Mouse (Mus musculus): ENCODE measurements at regions not wholly inside any gene's neighbourhood (a gene's known extent, or its start where the extent isn't known, plus 50 kb on each side); places are given as distances from the start of the nearest gene placed in this dataset.
A peak's percentile ranks its signal among the peaks of the same experiment; 100 is the strongest.
"Not testable (repeated sequence)": the region's sequence is repeated elsewhere in the genome, so short reads cannot be mapped to it uniquely, and the experiment has no call there.

DNA sequence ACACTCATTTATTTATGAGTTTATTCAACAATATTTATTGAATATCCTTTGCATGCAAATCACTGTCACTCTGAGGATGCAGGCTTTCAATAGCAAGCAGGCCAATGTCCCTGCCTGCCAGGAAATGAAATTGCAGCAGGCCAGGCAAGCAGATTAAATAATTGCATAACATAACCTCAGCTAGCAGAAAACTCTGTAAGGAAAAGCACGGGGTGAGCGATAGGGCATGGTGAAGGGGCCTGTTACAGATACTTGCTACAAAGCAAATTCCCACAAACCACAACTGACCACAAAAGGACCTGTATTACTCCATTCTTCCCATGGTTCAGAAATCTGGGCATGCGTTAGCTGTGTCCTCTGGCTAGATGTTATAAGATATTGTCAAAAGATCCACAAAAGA lies 509.8 kb downstream of the Bnc2 start:
- no peak for DNase-seq (ENCODE audit: low spot score)

DNA sequence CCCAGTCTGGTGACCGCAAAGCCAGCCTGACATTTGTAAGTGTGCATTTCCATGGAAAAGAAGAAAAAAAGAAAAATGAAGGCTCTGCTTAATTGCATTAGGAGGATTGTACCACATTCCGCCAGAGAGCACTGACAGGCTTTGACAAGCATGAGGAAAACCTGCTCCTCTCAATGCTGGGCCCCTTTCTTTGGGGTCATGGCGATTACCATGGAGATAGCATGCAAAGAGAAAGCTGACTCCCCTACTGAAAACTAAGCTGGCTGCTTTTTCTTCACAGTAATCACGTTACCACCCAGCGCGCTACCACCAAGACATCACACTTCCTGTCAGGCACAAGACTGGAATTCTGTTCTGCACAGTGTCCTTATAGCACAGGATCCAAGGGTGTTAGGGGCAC lies 502.2 kb downstream of the Bnc2 start:
- DNase-seq (ENCODE audit: low spot score), result no peak

DNA sequence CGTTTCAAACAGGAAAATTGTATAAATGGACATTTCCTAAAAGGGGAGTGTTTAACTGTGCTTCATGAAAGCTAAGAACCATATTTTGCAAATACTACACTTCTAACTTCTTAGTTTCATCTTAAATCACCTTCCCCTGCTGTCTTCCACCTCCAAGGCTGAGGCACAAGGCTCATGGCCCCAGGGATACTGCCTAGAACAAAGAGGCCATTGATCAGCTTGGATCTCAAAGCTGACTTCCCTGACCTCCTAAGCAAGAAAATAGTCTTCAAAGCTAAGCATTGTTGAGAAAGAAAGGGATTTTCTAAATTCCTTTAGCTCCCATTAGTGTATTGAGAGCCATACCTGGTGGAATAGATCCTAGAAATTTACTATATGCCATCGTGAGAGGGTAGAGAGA lies 501.6 kb downstream of the Bnc2 start:
- DNase-seq (ENCODE audit: low spot score), result no peak

DNA sequence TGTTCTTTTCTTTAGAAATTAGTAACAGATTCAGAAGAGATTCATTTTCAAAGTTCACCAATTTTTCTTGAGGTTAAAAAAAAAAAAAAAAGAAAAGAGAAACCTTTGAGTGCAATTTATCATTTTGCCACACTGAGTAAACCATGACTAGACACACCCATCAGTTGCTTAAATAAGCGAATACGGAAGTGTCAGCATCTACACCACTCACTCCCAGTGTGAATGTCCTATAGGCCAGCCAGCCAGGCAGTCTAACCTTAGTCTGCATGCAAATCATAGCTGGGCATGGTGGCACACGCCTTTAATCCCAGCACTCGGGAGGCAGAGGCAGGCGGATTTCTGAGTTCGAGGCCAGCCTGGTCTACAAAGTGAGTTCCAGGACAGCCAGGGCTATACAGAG lies 498.6 kb downstream of the Bnc2 start:
- DNase-seq (ENCODE audit: low spot score), result not testable (repeated sequence)

DNA sequence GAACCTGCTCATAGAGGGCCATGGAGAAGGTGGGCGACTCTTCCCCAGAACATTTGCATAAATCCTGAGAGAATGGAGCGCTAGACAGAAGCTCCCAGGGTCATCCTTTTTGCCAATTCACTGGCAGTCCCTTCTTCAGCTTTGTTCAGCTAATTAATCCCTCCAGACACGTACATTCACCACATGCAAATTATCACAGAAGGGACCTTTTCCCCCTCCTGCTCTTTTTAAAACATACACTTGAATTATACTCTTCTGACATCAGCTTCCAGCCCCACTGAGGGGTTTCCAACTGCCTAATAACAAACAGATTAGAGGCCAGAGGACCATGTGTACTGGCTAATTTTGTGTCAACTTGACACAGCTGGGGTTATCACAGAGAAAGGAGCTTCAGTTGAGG lies 497.2 kb downstream of the Bnc2 start:
- no peak for DNase-seq (ENCODE audit: low spot score)

DNA sequence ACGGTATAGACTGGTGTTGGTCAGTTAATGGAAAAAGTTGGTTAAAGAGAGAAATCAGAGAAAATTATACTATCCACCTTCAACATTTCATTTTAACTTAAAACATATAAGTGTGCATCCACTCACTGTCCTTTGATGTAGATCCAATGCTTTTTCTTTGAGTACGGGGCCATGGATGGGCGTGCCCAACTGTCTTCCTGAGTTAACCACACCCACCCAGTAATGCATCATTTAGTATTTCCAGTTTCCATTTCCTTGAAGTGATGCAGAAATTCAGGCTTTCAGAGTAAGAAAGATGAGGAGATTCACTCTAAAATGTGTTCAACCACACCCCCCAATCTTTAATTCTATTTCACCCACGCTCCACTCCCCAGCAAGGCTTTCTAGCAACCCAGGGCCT lies 490.6 kb downstream of the Bnc2 start:
- DNase-seq (ENCODE audit: low spot score), result no peak

DNA sequence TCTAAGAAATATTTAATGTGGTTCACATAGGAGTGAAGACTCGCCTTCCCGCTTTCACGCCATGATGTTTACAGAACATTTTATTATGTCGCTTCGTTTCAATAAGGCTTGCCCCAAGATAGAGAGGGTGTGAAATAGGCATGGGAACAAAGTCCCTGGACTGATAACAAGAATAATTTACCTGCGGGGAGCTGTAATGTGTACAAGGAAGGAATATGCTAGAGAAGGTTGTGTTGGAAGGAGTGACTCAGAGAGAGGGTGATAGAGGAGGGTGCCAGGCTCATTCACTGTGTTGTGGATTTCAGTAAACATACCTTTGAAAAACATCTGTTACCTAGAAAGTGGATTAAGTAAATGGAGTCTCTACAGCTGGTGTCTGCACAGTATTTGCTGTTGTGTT lies 490.2 kb downstream of the Bnc2 start:
- no peak for DNase-seq (ENCODE audit: low spot score)

DNA sequence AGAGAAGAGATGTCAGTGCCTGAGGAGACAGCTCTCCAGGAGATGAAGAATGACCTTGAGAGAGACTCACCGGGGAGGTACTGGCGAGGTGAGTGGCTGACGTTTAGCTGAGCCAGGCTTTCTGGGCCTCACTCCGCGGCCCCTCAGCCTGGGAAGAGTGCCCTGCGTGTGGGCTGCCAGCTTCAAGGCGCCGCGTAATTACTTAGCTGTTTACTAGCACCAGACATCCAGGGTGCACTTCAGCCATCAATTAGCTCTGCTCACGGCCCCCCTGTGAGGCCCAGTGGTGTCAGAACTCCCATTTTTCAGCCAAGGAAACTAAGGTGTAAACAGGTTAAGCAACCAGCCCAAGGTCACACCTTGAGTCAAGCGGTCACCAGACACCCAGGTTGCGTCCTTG lies 485.8 kb downstream of the Bnc2 start:
- no peak for DNase-seq (ENCODE audit: low spot score)

DNA sequence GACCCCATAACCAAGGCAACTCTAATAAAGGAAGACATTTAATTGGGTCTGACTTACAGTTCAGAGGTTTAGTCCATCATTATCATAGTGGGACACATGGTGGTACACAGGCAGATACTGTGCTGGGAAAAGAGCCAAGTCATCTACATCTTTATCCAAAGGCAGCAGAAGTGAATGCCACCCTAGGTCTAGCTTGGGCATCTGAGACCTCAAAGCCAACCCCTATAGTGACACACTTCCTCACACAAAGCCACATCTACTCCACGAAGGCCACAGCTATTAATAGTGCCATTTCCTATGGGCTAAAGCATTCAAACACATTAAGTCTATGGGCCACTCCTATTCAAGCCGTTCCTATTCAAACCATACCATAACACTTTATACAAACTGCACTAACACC lies 483.8 kb downstream of the Bnc2 start:
- DNase-seq (ENCODE audit: low spot score), result no peak

DNA sequence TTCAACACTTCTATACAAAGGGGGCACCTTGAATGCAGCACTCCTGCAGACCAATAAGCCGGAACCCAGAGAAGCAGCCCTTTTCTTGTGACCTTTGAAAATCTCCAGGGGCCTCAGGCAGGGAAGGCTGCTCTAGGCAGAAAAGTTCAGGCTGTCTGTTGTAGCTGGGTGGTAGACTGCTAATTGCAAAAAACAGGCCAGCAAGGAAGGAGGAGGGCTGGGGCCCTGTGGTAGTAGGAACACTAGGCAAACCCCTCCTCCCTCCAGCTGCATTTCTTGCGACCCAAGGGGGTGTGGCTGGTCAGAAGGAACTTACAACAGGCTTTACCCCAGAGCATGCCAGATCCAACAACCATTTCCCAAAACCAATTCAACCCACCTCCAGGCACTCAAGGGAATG lies 482.8 kb downstream of the Bnc2 start:
- no peak for DNase-seq (ENCODE audit: low spot score)

DNA sequence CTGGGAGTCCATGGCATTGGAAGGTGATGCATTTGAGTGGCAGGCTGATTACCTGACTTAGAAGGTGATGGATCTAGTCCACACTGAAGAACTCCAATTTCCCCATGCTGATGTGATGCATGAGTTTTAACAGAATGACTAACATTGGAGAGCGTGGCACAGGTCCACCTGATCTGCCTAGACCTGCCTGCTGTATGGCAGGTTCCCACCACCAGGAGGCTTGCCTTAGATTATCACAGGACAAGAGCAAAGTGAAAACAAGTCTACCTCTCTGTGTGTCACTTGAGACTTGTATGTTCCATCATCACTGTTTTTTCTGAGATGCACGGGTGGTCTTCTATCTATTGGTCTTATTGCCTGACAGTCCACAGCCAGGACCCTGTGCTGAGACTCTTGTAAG lies 478.3 kb downstream of the Bnc2 start:
- no peak for DNase-seq (ENCODE audit: low spot score)

DNA sequence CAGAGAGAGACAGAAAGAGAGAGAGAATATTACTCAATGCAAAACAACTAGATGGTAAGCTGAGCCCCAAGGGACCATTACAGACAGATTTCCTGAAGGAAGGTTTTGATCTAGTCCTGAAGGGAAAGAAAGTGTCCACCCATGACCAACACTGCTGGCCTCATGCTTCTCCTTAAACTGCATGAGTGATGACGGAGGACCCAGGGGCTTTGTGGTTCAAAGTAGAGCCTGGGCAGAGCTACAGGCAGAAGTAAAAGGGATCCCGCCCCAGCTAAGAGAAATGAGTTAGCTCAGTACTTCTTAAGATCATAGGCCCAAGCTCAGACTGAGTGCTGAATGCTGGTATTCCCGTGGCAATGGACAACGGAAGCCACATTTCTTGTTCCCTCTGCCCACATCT lies 476.9 kb downstream of the Bnc2 start:
- DNase-seq (ENCODE audit: low spot score), result no peak

DNA sequence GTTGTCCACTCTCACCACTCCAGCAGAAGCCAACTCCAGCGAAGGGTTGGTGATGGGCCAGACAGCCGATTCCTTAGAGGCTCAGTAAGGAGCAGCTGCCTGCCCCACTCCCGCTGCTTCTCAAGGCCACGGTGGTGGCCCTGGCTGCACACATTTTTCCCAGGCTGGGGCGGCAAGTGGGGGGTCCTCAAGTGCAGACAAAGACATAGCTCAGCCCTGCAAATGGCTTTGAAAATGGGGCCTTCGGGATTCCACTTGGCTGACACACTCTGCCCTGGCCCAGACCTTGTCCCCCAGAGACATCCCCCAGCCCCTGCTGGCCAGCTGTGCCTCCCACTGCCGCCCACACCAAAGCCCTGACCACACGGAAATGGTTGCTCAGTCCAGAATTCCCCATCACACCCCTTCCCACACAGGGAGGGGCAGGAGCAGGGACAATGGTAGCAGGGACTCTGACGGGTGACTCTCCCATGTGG lies 475.9 kb downstream of the Bnc2 start:
- peak; percentile 63 for DNase-seq (ENCODE audit: low spot score)

DNA sequence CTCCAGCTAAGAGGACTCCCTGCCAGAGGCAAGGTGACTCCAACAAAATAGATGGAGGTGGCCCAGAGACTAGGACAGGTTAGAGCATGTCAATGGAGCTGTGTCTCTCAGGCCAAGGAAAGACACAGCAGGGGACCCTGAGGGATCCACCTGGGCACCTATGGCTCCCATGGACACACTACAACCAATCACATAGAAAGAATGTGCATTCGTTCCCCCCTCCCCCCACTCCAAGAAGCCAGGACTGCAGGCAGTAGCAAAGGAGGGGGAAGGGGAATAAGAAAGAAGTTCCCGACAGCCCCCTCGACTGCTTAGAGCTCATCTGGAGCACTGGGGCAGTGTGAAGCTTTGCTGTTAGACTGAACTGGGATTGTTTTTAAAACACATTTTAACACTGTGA lies 474.1 kb downstream of the Bnc2 start:
- DNase-seq (ENCODE audit: low spot score), result no peak

DNA sequence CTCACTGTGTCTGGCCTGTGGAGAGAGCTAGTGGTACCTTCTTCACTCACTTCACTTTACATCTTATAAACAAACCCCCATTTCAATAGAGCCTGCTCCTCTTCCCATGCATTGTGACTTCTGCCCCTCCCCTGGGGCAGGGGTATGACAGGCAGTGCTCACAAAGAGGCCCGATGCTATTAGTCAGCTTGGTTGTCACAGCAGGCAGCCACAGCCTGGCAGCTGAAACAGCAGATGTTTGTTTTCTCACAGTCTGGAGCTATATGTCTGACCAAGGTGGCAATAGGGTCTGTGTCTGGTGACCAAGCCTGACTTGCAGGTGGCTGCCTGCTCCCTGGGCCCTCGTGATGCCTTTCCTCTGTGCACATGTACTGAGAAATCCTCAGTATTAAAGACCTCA lies 472.8 kb downstream of the Bnc2 start:
- DNase-seq (ENCODE audit: low spot score), result no peak

DNA sequence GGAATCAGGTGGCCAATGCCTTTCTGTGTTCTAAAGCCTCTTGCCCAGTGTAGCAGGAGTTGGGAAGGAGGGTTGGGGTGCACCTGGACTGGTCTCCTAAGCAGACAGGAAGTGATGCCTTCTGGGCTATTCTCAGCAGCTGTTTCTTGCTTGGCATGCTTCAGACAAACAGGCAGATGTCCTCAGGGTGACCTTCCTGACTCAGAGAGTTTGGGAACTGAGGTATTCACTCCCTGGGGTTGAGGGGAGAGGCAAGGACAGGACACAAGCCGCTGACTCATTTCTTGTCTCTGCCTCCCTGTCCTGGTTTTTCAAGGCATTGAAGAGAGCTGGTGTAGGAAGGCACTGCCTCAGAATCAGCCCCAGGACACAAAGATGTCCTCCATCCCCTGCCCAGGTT lies 471.4 kb downstream of the Bnc2 start:
- no peak for DNase-seq (ENCODE audit: low spot score)

DNA sequence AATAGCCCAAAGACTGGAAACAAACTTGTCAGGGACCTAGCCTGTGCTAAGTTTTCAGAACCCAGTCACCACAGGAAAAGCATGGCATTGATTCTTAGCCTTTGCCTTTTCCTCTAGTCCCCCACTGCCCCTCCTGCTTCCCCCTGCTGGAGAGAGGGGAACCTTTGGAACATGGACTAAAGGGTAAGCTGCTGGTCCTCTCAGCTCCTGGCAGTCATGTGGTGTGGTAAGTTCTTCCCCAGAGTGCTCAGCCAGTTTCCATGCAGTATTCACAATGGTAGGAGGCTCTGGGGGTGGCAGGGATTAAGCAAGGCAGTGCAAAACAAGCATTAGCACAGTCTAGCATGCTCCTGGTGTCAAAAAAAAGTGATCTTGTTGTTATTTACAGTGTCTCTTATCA lies 470.3 kb downstream of the Bnc2 start:
- no peak for DNase-seq (ENCODE audit: low spot score)

DNA sequence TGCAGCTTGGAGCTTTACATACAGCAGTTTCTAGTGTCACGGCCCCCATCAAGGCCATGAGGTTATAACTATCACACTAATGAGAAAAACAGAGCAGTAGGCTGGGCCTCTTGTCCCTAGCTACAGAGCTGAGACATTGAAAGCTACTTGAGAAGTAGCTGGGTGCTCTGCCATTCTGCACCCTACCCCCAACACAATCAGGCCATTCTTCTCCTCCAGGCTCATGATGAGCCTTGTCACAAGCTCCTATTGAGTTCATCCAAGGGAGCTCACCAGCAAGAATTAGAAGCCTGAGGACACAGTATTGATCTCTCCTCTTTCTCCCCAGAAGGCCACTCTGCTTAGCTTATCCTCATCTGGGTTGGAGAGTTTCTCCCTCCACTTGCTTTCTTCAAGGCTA lies 466.9 kb downstream of the Bnc2 start:
- no peak for DNase-seq (ENCODE audit: low spot score)

DNA sequence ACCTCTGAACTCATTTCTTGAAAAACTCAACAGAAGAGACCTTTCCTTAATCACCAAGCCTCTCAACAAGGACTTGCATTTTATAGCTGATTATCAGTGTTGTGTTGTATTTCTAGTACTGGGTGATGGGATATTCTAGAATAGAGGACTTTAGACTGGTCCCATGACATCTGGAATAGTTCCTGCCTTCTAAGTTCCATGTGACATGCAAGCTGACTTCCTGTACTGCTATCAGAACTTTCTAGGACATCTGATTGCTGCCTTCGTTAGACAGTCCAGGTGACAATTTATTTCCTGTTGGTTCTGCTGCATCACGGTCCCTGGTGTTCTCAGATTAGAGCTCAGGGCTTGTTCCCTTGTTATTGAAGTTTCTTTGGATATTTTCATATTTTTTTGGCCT lies 465.5 kb downstream of the Bnc2 start:
- DNase-seq (ENCODE audit: low spot score), result no peak

DNA sequence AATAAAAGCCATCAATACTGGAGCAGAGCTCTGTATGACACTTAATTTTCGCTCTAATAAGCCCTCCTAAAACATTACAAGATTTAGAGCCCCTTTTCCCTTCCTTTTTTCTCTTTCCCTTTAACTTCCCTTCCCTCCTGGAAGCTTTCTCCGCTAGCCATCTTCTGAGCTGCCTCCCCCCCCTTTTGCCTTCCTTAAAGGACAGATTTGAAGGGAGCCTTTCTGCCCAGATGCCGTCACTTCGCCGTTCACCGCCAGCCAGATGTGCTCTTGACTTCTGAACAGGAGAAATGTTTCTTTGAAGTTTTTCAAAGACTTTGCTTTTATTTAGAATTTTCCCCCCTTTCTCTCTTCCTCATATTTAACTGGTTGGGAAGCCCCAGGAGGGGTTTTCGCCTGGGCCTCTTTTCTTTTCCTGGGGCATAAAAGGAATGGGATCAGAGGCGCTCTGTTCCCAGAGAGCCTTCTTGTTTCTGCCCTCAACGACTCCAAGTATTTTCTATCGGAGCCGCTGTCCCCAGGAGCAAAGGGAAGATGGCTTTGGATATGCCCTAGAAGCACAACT lies 463.7 kb downstream of the Bnc2 start:
- DNase-seq (ENCODE audit: low spot score), result no peak

DNA sequence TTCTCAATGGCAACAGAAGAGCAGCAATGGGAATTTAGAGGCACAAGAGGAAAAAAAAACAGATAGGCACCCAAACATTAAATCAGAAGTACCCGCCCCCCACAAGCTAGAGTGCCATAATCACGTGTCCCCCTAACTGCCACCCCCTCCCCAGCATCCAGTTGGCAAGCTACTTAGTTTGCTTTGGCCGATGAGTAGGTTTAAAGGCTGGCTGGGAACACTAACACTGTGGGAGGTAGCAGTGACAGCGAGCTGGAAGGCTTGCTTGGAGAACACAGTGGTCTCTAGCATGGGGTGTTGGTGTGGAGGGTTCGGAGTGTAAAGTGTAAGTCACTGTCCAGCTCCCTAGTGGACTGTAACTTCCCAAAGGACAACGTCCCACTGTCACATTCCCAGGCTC lies 463.1 kb downstream of the Bnc2 start:
- DNase-seq (ENCODE audit: low spot score), result no peak

DNA sequence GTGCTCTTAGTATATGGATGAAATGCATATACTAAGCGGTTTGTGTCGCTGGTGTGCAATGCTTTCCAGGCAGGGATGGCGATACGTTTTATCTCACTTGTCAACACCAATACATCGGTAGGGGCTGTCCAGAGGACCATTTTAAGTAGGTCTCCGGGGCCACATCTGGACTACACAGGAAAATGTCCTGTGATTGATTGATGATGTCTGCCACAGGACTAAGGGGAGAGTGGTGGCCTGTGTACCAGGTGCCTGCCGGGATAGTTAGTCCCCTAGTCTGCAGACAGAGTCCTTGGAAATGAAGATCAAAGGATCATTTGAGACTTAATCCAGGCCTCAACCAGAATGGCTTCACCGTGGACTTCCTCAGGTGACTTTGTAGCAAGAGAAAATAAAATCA lies 460.6 kb downstream of the Bnc2 start:
- no peak for DNase-seq (ENCODE audit: low spot score)

DNA sequence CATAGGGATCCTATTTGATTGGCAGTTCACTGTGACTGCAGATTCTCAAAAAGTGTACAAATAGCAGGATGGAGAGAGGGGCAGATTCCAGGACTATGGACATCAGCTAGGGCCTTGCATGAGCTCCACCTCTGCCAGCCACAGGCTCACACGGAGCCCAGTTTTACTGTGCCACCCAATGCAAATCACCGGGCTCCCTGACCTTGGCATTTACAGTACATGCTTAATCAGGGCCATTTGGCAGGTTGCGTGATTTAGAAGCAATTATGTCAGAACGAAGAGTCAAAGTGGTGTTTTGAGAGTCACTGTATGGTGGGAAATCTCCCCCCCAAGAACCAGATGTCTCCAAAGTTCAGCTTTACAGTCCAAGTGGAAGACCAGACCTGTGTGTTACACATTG lies 456.1 kb downstream of the Bnc2 start:
- DNase-seq (ENCODE audit: low spot score), result no peak

DNA sequence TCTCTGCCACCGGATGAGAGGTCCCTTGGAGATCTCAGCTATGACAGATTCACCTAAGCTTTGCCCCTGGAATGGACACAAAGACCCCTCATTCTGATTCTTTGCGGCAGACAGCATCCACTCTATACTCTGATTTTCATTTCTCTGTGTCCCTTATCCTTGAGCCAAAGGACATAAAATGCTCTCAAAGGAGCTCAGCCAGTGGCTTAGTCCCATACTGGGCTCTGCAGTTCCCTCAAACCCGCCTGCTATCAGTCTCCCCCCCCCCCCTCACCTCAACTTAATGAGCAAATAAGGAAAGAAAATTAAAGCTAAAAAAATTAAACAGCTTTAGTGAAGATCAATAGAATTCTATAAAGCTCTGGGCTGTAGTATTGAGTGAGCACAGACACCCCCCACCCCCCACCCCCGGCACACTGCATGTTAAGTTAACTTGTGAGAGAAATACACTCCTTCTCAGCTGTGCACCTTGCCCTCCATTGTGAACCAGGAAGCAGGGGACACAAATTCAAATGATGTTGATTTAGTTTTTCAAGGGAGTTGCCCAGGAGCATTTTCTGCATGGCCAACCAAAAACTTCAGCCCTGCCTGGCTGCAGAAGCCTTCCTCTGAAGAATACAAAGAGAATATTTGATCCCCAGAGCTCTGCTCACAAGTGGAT lies 452.9 kb downstream of the Bnc2 start:
- DNase-seq (ENCODE audit: low spot score), result no peak
